Mouse (Mus musculus) skeletal muscle tissue, adult 2 months (tissue): ENCODE data around the gene Zc3h12b.
"Not testable (repeated sequence)": the region's sequence is repeated elsewhere in the genome, so short reads cannot be mapped to it uniquely, and the experiment has no call there.

Experiments used
- DNase-seq: peaks from one replicate; pipeline ENCODE4 v3.0.0-alpha.2; 2012; ENCODE audit warnings: low read depth, low spot score

Zc3h12b gene

GRCm38 (mm10) chrX:95711227-95712111, at the start of gene Zc3h12b:
Gene Zc3h12b (plus strand): TSS chrX:95711678.
- DNase-seq, result peak; percentile 7

- DNase-seq, result no peak
Measured at GRCm38 (mm10) chrX:95682206-95682605, 29.3 kb upstream of the Zc3h12b start.

- no peak for DNase-seq
Measured at GRCm38 (mm10) chrX:95687119-95687518, 24.4 kb upstream of the Zc3h12b start.

- no peak for DNase-seq
Measured at GRCm38 (mm10) chrX:95738253-95738652, 26.8 kb downstream of the Zc3h12b start.

- no peak for DNase-seq
Measured at GRCm38 (mm10) chrX:95795881-95796280, 84.4 kb downstream of the Zc3h12b start.

- DNase-seq, result no peak
Measured at GRCm38 (mm10) chrX:95801790-95802189, 90.3 kb downstream of the Zc3h12b start.

- DNase-seq, result no peak
Measured at GRCm38 (mm10) chrX:95852806-95853205, 141.3 kb downstream of the Zc3h12b start.

GRCm38 (mm10) chrX:95881111-95881510, 169.6 kb downstream of the Zc3h12b start:
- DNase-seq, result no peak

GRCm38 (mm10) chrX:95902716-95903115, 191.2 kb downstream of the Zc3h12b start:
- DNase-seq, result peak; percentile 0

GRCm38 (mm10) chrX:95935481-95935880, 224.0 kb downstream of the Zc3h12b start:
- DNase-seq, result no peak

GRCm38 (mm10) chrX:95945496-95945895, 234.0 kb downstream of the Zc3h12b start:
- no peak for DNase-seq

- no peak for DNase-seq
Measured at GRCm38 (mm10) chrX:95948135-95948534, 236.7 kb downstream of the Zc3h12b start.

GRCm38 (mm10) chrX:95950776-95951175, 239.3 kb downstream of the Zc3h12b start:
- DNase-seq, result no peak

- DNase-seq, result peak; percentile 92
Measured at GRCm38 (mm10) chrX:95956497-95957293, 245.2 kb downstream of the Zc3h12b start, which contains the start of gene Las1l. Gene Las1l (minus strand): TSS chrX:95956962.

GRCm38 (mm10) chrX:95957461-95957860, 246.0 kb downstream of the Zc3h12b start:
- not testable (repeated sequence) for DNase-seq

GRCm38 (mm10) chrX:95963366-95963765, 251.9 kb downstream of the Zc3h12b start:
- DNase-seq, result no peak

GRCm38 (mm10) chrX:95965036-95965435, 253.6 kb downstream of the Zc3h12b start:
- DNase-seq, result no peak

GRCm38 (mm10) chrX:95967847-95968593, 256.5 kb downstream of the Zc3h12b start:
- DNase-seq, result peak; percentile 19

- peak; percentile 42 for DNase-seq
Measured at GRCm38 (mm10) chrX:95968594-95968965, 257.1 kb downstream of the Zc3h12b start.

- no peak for DNase-seq
Measured at GRCm38 (mm10) chrX:95969116-95969515, 257.6 kb downstream of the Zc3h12b start.

- no peak for DNase-seq
Measured at GRCm38 (mm10) chrX:95969936-95970335, 258.5 kb downstream of the Zc3h12b start.
